Mouse (Mus musculus): ENCODE data around the gene Umod.

DNA sequence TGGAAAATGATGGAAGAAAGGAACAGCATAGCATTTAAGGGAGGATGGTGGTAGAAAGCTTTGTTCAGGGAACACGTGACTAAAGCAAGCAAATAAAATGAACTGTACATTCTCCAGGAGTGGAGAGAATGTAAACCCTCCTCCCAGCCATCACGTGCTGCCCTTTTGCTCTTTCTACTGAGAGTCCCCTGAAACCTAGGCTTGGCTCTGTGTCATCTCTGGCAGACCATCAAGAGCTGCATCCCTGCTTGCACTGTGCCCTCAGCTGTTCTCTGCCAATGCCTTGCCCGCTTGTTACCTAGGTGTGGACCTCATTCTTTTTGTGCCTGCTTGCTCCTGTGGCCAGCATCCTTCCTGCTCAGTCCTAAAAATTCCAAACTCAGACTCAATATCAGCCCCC lies 42.7 kb upstream of the Umod start:
- no peak for TF ChIP-seq CTCF (IDR thresholded peaks at IDR 0.05; ENCODE audit: low read depth)
- TF ChIP-seq EP300 (IDR thresholded peaks at IDR 0.05; ENCODE audit: low read depth), result no peak

Data from liver, postnatal 0 days (tissue).